Mouse (Mus musculus): ENCODE data around the gene Pga5. TPM values are rescaled to one million over a fixed set of nuclear protein-coding genes. Genes with fewer than 3 reads are reported as not detected.

The Pga5 gene
- total and polyA plus RNA-seq, 3 experiments = 0.08 TPM; not detected in 2

DNA sequence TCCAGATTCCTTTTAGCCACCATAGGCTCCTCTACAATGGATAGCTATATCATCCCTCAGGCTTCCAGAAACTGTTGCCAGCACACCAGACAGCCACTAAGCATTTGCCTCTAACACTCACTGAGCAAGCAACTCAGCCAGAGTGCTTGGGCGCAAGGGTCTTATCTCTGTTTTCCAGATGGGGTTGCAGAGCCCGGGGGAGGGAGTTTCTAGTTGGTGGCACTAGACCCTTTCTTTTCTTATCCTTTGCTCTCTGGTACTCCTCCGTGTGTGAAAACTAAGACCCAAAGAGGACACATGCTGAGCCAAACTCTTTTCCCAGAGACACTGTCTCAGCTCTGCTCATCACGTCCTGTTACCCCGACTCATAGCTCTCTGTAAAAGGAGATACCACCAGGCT is 16.5 kb downstream of the Pga5 start:
- dilution Hi-C loops (cut with MboI; ENCODE audit: extremely low pct_ligation_motif_present, extremely low pct_unique_long_range_greater_than_20kb, low sequenced_read_pairs) (no loop called here), in situ Hi-C loops (cut with MboI; ENCODE audit: low pct_ligation_motif_present, low pct_unique_long_range_greater_than_20kb, low sequenced_read_pairs) (no loop called here)
- no peak for DNase-seq (ENCODE audit: extremely low read depth)
- Histone ChIP-seq H3K27ac (ENCODE audit: insufficient read depth, low read depth) (no peak overlapping the region), H3K27me3 (replicated peaks) (no peaks in the 10 kb centered on the region), H3K9ac (ENCODE audit: insufficient read depth, low read depth) (no peak overlapping the region), H3K9me3 (replicated peaks; ENCODE audit: low read length) (no peaks in the 10 kb centered on the region), H3K4me3 (replicated peaks in 1 of 3; ENCODE audit: low read depth in 2 of 3, low read length in 2 of 3, poor library complexity in 1 of 3) (no peak overlapping the region), H3K4me1 (ENCODE audit: control insufficient read depth in 1 of 2, insufficient read depth in 2 of 2) (peaks cover 3% of the 10 kb centered on the region in 2 experiments; a peak in 2 of 4 replicates), H3K79me2 (replicated peaks; ENCODE audit: control insufficient read depth, extremely low read depth, insufficient read depth, poor library complexity, severe bottlenecking) (no peaks in the 10 kb centered on the region), H3K36me3 (replicated peaks in 1 of 2; ENCODE audit: control insufficient read depth in 1 of 2, insufficient read depth in 1 of 2, low read length in 1 of 2) (peaks cover 0 to 11% of the 10 kb centered on the region in 2 experiments), H3K4me2 (ENCODE audit: insufficient read depth, low read depth, poor library complexity, severe bottlenecking) (no peak overlapping the region)
- TF ChIP-seq CHD1 (IDR thresholded peaks at IDR 0.05; ENCODE audit: low read depth, low read length) = no peak
- no peak for TF ChIP-seq RCOR1 (conservative IDR thresholded peaks at IDR 0.05; ENCODE audit: low read depth, low read length)
- TF ChIP-seq ZMIZ1 (IDR thresholded peaks at IDR 0.05; ENCODE audit: low read depth, low read length) = no peak
- TF ChIP-seq UBTF (IDR thresholded peaks at IDR 0.05; ENCODE audit: low read depth, low read length) = no peak
- no peak for TF ChIP-seq JUN (IDR thresholded peaks at IDR 0.05; ENCODE audit: insufficient read depth, low read depth, low read length)
- TF ChIP-seq MXI1 (IDR thresholded peaks at IDR 0.05; ENCODE audit: low read depth, low read length) = no peak
- TF ChIP-seq TBP (conservative IDR thresholded peaks at IDR 0.05; ENCODE audit: low read depth, low read length) = no peak
- no peak for TF ChIP-seq HCFC1 (IDR thresholded peaks at IDR 0.05; ENCODE audit: low read depth, low read length)
- TF ChIP-seq NELFE (IDR thresholded peaks at IDR 0.05; ENCODE audit: low read depth, low read length) = no peak
- no peak for TF ChIP-seq MYC (IDR thresholded peaks at IDR 0.05; ENCODE audit: low read depth, low read length)
- TF ChIP-seq KAT2A (IDR thresholded peaks at IDR 0.05; ENCODE audit: insufficient replicate concordance, low read length) = no peak
- TF ChIP-seq TCF12 (IDR thresholded peaks at IDR 0.05; ENCODE audit: low read depth, low read length) = no peak

DNA sequence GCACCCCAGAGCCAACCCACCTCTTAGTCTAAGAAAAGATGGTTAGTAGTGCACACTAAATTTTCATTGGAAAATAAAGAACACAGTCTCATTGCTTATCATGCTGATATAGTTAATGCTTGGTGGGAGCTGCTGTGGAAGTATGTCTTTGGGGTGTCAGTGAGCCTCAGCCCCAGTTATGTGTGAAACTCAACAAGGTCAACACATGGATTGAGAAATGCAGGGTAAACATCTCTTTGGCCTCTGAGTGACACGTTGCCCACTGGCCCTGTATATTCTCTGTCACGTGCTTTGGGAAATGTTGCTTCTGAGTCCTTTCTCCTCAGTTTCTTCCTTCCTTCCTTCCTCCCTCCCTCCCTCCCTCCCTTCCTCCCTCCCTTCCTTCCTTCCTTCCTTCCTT is 19.5 kb downstream of the Pga5 start:
- no peaks in the 10 kb centered on the region for H3K9me3 ChIP-seq (replicated peaks; ENCODE audit: low read length)
- dilution Hi-C loops (cut with MboI; ENCODE audit: extremely low pct_ligation_motif_present, extremely low pct_unique_long_range_greater_than_20kb, low sequenced_read_pairs) = no loop called here
- H3K27me3 ChIP-seq (replicated peaks) = no peaks in the 10 kb centered on the region
- H3K4me3 ChIP-seq (replicated peaks in 1 of 3; ENCODE audit: low read depth in 2 of 3, low read length in 2 of 3, poor library complexity in 1 of 3) = no peak overlapping the region
- in situ Hi-C loops (cut with MboI; ENCODE audit: low pct_ligation_motif_present, low pct_unique_long_range_greater_than_20kb, low sequenced_read_pairs) = no loop called here
- H3K79me2 ChIP-seq (replicated peaks; ENCODE audit: control insufficient read depth, extremely low read depth, insufficient read depth, poor library complexity, severe bottlenecking) = no peaks in the 10 kb centered on the region
- no peak for DNase-seq (ENCODE audit: extremely low read depth)
- TF ChIP-seq MXI1 (IDR thresholded peaks at IDR 0.05; ENCODE audit: low read depth, low read length) (no peak), IRF4 (IDR thresholded peaks at IDR 0.05; ENCODE audit: low read depth, low read length) (no peak), POLR2A (IDR thresholded peaks at IDR 0.05; ENCODE audit: low read depth, low read length) (no peak), JUND (conservative IDR thresholded peaks at IDR 0.05; ENCODE audit: low read depth, low read length) (no peak), RCOR1 (conservative IDR thresholded peaks at IDR 0.05; ENCODE audit: low read depth, low read length) (no peak), MAX (IDR thresholded peaks at IDR 0.05; ENCODE audit: low read length) (no peak), PAX5 (IDR thresholded peaks at IDR 0.05; ENCODE audit: low read length) (no peak), ZNF384 (IDR thresholded peaks at IDR 0.05; ENCODE audit: low read depth, low read length) (no peak), BHLHE40 (IDR thresholded peaks at IDR 0.05; ENCODE audit: low read depth, low read length) (no peak), TCF12 (IDR thresholded peaks at IDR 0.05; ENCODE audit: low read depth, low read length) (no peak), TBP (conservative IDR thresholded peaks at IDR 0.05; ENCODE audit: low read depth, low read length) (no peak), SIN3A (IDR thresholded peaks at IDR 0.05; ENCODE audit: low read length) (no peak), HCFC1 (IDR thresholded peaks at IDR 0.05; ENCODE audit: low read depth, low read length) (no peak), ZMIZ1 (IDR thresholded peaks at IDR 0.05; ENCODE audit: low read depth, low read length) (no peak), USF2 (conservative IDR thresholded peaks at IDR 0.05; ENCODE audit: low read depth, low read length) (no peak), EP300 (IDR thresholded peaks at IDR 0.05; ENCODE audit: low read length) (no peak), MEF2A (IDR thresholded peaks at IDR 0.05; ENCODE audit: borderline replicate concordance, low read depth, low read length) (no peak), CHD1 (IDR thresholded peaks at IDR 0.05; ENCODE audit: low read depth, low read length) (no peak), E2F4 (IDR thresholded peaks at IDR 0.05; ENCODE audit: insufficient replicate concordance, low read depth, low read length) (no peak), UBTF (IDR thresholded peaks at IDR 0.05; ENCODE audit: low read depth, low read length) (no peak)
- H3K27ac ChIP-seq (ENCODE audit: insufficient read depth, low read depth) = no peak overlapping the region
- peaks cover 0 to 23% of the 10 kb centered on the region in 2 experiments for H3K36me3 ChIP-seq (replicated peaks in 1 of 2; ENCODE audit: control insufficient read depth in 1 of 2, insufficient read depth in 1 of 2, low read length in 1 of 2)
- peaks cover 3% of the 10 kb centered on the region in 2 experiments; a peak in 2 of 4 replicates for H3K4me1 ChIP-seq (ENCODE audit: control insufficient read depth in 1 of 2, insufficient read depth in 2 of 2)
- no peak overlapping the region for H3K9ac ChIP-seq (ENCODE audit: insufficient read depth, low read depth)
- no peak overlapping the region for H3K4me2 ChIP-seq (ENCODE audit: insufficient read depth, low read depth, poor library complexity, severe bottlenecking)

Measured in CH12.LX (cell line).